Mouse (Mus musculus) T-helper 17 cell (primary cell): ENCODE data around the gene Paxx.

Experiments used
- in situ Hi-C, 2 experiments: fragments of 300-600 bp; cut with MboI, MseI; formaldehyde crosslinking; loops; 1 replicate in 1 of 2; 2 replicates in 1 of 2; pipeline ENCODE4 v1.15.1; 2025; ENCODE audit warnings: high pct_unique_total_duplicates in 2 of 2

Paxx gene

GRCm38 (mm10) chr2:25456205-25456953, 4.5 kb downstream of the Paxx start, which contains the start of gene Clic3:
Gene Clic3 (plus strand): TSS chr2:25456838.
- in situ Hi-C loops: no loop called here

- in situ Hi-C loops: no loop called here
Observed at GRCm38 (mm10) chr2:25452951-25453350, 7.9 kb downstream of the Paxx start.

- in situ Hi-C loops: no loop called here
Observed at GRCm38 (mm10) chr2:25450853-25451647, 9.8 kb downstream of the Paxx start.

GRCm38 (mm10) chr2:25442682-25443081, 18.2 kb downstream of the Paxx start:
- in situ Hi-C loops: loop anchor here in 1 of 2 experiments (10.0 kb wide), 1 partner anchor 812 kb away; no protein-coding TSS in a partner anchor

GRCm38 (mm10) chr2:25441067-25441466, 19.8 kb downstream of the Paxx start:
- in situ Hi-C loops: loop anchor here in 1 of 2 experiments (10.0 kb wide), 1 partner anchor 814 kb away; no protein-coding TSS in a partner anchor

- in situ Hi-C loops: no loop called here
Observed at GRCm38 (mm10) chr2:25436286-25436820, 24.5 kb downstream of the Paxx start.

GRCm38 (mm10) chr2:25434292-25434691, 26.6 kb downstream of the Paxx start:
- in situ Hi-C loops: loop anchor here in 1 of 2 experiments (5.0 kb wide), 1 partner anchor 48 kb away; no protein-coding TSS in a partner anchor

- in situ Hi-C loops: loop anchor here in 1 of 2 experiments (5.0 kb wide), 1 partner anchor 49 kb away; no protein-coding TSS in a partner anchor
Observed at GRCm38 (mm10) chr2:25433101-25433500, 27.8 kb downstream of the Paxx start.

- in situ Hi-C loops: loop anchor here in 1 of 2 experiments (5.0 kb wide), 1 partner anchor 50 kb away; no protein-coding TSS in a partner anchor
Observed at GRCm38 (mm10) chr2:25432326-25433098, 28.4 kb downstream of the Paxx start.

GRCm38 (mm10) chr2:25431308-25431855, 29.5 kb downstream of the Paxx start:
- in situ Hi-C loops: loop anchor here in 1 of 2 experiments (5.0 kb wide), 1 partner anchor 51 kb away; no protein-coding TSS in a partner anchor

- in situ Hi-C loops: loop anchor here in 1 of 2 experiments (5.0 kb wide), 1 partner anchor 52 kb away; no protein-coding TSS in a partner anchor
Observed at GRCm38 (mm10) chr2:25430395-25431233, 30.3 kb downstream of the Paxx start.

- in situ Hi-C loops: loop anchor here in 1 of 2 experiments (5.0 to 10.0 kb wide), 2 partner anchors 53 to 1325 kb away; no protein-coding TSS in a partner anchor
Observed at GRCm38 (mm10) chr2:25429435-25430180, 31.3 kb downstream of the Paxx start.

GRCm38 (mm10) chr2:25428442-25429236, 32.3 kb downstream of the Paxx start, which contains the start of gene Abca2:
Gene Abca2 (plus strand): TSS chr2:25428703.
- in situ Hi-C loops: loop anchor here in 1 of 2 experiments (10.0 kb wide), 1 partner anchor 1326 kb away; no protein-coding TSS in a partner anchor

GRCm38 (mm10) chr2:25427256-25427655, 33.6 kb downstream of the Paxx start:
- in situ Hi-C loops: loop anchor here in 1 of 2 experiments (10.0 kb wide), 1 partner anchor 1328 kb away; no protein-coding TSS in a partner anchor

- in situ Hi-C loops: loop anchor here in 1 of 2 experiments (10.0 kb wide), 1 partner anchor 1328 kb away; no protein-coding TSS in a partner anchor
Observed at GRCm38 (mm10) chr2:25426721-25427191, 34.1 kb downstream of the Paxx start.

GRCm38 (mm10) chr2:25425481-25425880, 35.4 kb downstream of the Paxx start:
- in situ Hi-C loops: loop anchor here in 1 of 2 experiments (10.0 kb wide), 1 partner anchor 1329 kb away; no protein-coding TSS in a partner anchor

GRCm38 (mm10) chr2:25423626-25424025, 37.3 kb downstream of the Paxx start:
- in situ Hi-C loops: loop anchor here in 1 of 2 experiments (10.0 kb wide), 1 partner anchor 1331 kb away; no protein-coding TSS in a partner anchor
